Mouse (Mus musculus): ENCODE data around the gene Rap1gap.

Rap1gap gene

GRCm38 (mm10) chr4:137748726-137749125, 84.2 kb downstream of the Rap1gap start:
- DNase-seq (ENCODE audit: low spot score): no peak

- DNase-seq (ENCODE audit: low spot score): no peak
These were observed 85.2 kb downstream of the Rap1gap start for GRCm38 (mm10) chr4:137749680-137750079.

GRCm38 (mm10) chr4:137750121-137750520, 85.6 kb downstream of the Rap1gap start:
- DNase-seq (ENCODE audit: low spot score): no peak

- no peak for DNase-seq (ENCODE audit: low spot score)
These were observed 86.8 kb downstream of the Rap1gap start for GRCm38 (mm10) chr4:137751310-137751709.

- no peak for DNase-seq (ENCODE audit: low spot score)
These were observed 87.2 kb downstream of the Rap1gap start for GRCm38 (mm10) chr4:137751717-137752116.

- DNase-seq (ENCODE audit: low spot score): no peak
These were observed 87.9 kb downstream of the Rap1gap start for GRCm38 (mm10) chr4:137752471-137752870.

- DNase-seq (ENCODE audit: low spot score): no peak
These were observed 88.7 kb downstream of the Rap1gap start for GRCm38 (mm10) chr4:137753199-137753598.

GRCm38 (mm10) chr4:137754446-137754845, 89.9 kb downstream of the Rap1gap start:
- DNase-seq (ENCODE audit: low spot score): no peak

GRCm38 (mm10) chr4:137762886-137763285, 98.4 kb downstream of the Rap1gap start:
- DNase-seq (ENCODE audit: low spot score): no peak

GRCm38 (mm10) chr4:137763920-137764495, 99.5 kb downstream of the Rap1gap start:
- no peak for DNase-seq (ENCODE audit: low spot score)

GRCm38 (mm10) chr4:137764621-137765020, 100.1 kb downstream of the Rap1gap start:
- no peak for DNase-seq (ENCODE audit: low spot score)

- peak; percentile 58 for DNase-seq (ENCODE audit: low spot score)
These were observed 101.0 kb downstream of the Rap1gap start for GRCm38 (mm10) chr4:137765554-137765971.

GRCm38 (mm10) chr4:137766365-137766764, 101.8 kb downstream of the Rap1gap start:
- DNase-seq (ENCODE audit: low spot score): no peak

- no peak for DNase-seq (ENCODE audit: low spot score)
These were observed 103.9 kb downstream of the Rap1gap start for GRCm38 (mm10) chr4:137768381-137768780.

- no peak for DNase-seq (ENCODE audit: low spot score)
These were observed 104.3 kb downstream of the Rap1gap start for GRCm38 (mm10) chr4:137768831-137769230.

- DNase-seq (ENCODE audit: low spot score): no peak
These were observed 105.1 kb downstream of the Rap1gap start for GRCm38 (mm10) chr4:137769635-137770034.

GRCm38 (mm10) chr4:137770901-137771612, 106.5 kb downstream of the Rap1gap start:
- DNase-seq (ENCODE audit: low spot score): no peak

GRCm38 (mm10) chr4:137771749-137772148, 107.2 kb downstream of the Rap1gap start:
- no peak for DNase-seq (ENCODE audit: low spot score)

- DNase-seq (ENCODE audit: low spot score): no peak
These were observed 108.0 kb downstream of the Rap1gap start for GRCm38 (mm10) chr4:137772438-137773056.

- DNase-seq (ENCODE audit: low spot score): no peak
These were observed 108.9 kb downstream of the Rap1gap start for GRCm38 (mm10) chr4:137773369-137773899.

GRCm38 (mm10) chr4:137774013-137774412, 109.5 kb downstream of the Rap1gap start:
- no peak for DNase-seq (ENCODE audit: low spot score)

GRCm38 (mm10) chr4:137774505-137774904, 110.0 kb downstream of the Rap1gap start:
- DNase-seq (ENCODE audit: low spot score): no peak

GRCm38 (mm10) chr4:137777866-137778265, 113.3 kb downstream of the Rap1gap start:
- DNase-seq (ENCODE audit: low spot score): no peak
